Mouse (Mus musculus) C2C12 (cell line): ENCODE results near the gene Sema3a.

Experiments
- CTCF ChIP-seq: IDR thresholded peaks from one replicate; pipeline ENCODE4 v1.5.1; 2011; ENCODE audit not compliant: control insufficient read depth, insufficient read depth, insufficient read length
- FOSL1 ChIP-seq: IDR thresholded peaks from one replicate; pipeline ENCODE4 v1.8.0; 2011; ENCODE audit warnings: mild to moderate bottlenecking, low read length; ENCODE audit not compliant: poor library complexity, insufficient read depth, severe bottlenecking
- MYOD1 ChIP-seq: IDR thresholded peaks from one replicate; pipeline ENCODE4 v1.6.1; 2011; ENCODE audit warnings: low read depth; ENCODE audit not compliant: control insufficient read depth, insufficient read length
- USF1 ChIP-seq: IDR thresholded peaks from one replicate; pipeline ENCODE4 v1.6.1; 2011; ENCODE audit warnings: low read depth, mild to moderate bottlenecking, control low read depth, moderate library complexity

DNA sequence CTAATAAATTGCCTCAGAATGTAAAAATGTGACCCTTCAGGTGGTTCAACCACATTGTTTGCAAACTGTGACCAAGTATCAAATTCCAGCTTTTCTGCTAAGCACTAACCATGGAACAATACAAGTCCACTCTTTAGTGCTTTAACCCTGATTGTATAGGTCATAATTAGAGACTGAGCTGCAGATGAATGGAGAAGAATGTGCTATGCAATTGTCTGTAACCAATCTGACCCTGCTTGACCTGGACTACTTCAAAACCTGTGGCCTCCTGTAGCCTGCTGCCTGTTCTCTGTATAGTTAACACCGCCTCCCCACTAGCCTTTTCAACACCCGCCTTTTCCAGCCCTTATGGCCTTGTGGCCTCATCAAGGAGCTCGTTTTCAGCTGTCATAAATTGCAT lies 72.7 kb downstream of the Sema3a start:
- TF ChIP-seq MYOD1 (no peak), USF1 (no peak), CTCF (no peak), FOSL1 (no peak)
